Mouse (Mus musculus): ENCODE results near the gene Ccdc183. TPM values are rescaled to one million over a fixed set of nuclear protein-coding genes. Genes with fewer than 3 reads are reported as not detected.
A peak's percentile ranks its signal among the peaks of the same experiment; 100 is the strongest.

Gene Ccdc183
- polyA plus RNA-seq (2016; fragmentation: Nextera tagmentation; extraction: Ambion mirVana) = 0.17 and 0.18 TPM in 2 replicates

DNA sequence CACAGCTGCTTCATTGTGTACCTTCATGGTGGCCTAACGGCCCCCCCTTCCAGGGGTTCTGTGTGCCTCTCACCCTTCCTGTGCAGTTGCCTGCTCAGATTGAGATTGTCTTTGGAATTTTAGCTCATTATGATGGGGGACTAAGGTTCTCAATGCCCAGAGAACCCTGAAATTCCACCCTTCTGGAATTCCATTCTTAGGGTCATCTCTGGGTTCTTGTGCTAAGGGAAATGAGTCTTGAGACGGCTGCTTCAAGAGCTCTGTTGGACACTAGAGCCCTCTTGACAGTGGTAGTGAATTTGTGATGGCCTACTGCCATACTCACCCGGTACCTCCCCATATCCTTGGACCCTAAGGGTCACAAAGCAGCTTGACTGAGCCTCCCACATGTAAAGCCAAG is at the start of gene Ccdc183:
TSS of gene Ccdc183 (minus strand) at position 101 of the 400 bp plus-strand sequence.
- Histone ChIP-seq H3K9me3 (no peaks in the 10 kb centered on the region), H3K4me1 (replicated peaks) (peaks cover 20% of the 10 kb centered on the region), H3K36me3 (no peaks in the 10 kb centered on the region), H3K4me3 (peak within 1 kb of the TSS; percentile 18; the same call in 1 of the 2 replicates), H3K27ac (no peak within 1 kb of the TSS), H3K27me3 (ENCODE audit: insufficient read depth, poor library complexity, severe bottlenecking) (peaks cover 76% of the 10 kb centered on the region)
- DNase-seq (ENCODE audit: low spot score) = no peak
- 84% methylated on average over 3 of the region's 3 CpGs for WGBS

DNA sequence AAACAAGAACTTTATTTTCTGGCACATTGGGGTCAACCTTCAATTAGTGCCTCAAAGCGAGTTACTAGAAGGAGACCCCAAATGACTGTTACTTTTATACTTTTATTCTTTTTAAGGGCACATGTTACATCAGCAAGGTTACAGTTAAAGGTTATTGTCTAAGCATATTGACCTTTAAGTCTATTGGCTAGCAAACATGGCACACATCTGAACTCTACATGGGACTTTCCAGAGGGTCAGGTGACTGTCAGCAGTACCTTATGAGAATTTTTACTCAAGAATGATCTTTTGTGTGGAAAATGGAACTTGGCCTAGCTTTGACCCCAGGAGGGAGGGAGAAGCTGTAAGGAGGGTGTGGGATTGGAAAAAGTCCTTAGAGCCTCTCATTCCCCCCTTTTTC is 49.0 kb upstream of the Ccdc183 start:
- H3K36me3 ChIP-seq = no peaks in the 10 kb centered on the region
- 77% methylated on average over 1 of the region's 1 CpGs for whole genome bisulfite sequencing
- no peak overlapping the region for H3K27ac ChIP-seq
- H3K9me3 ChIP-seq = no peaks in the 10 kb centered on the region
- H3K4me1 ChIP-seq (replicated peaks) = no peaks in the 10 kb centered on the region
- DNase-seq (ENCODE audit: low spot score) = no peak
- H3K4me3 ChIP-seq = no peak overlapping the region
- no peaks in the 10 kb centered on the region for H3K27me3 ChIP-seq (ENCODE audit: insufficient read depth, poor library complexity, severe bottlenecking)

GRCm38 (mm10) chr2:25664125-25664524 is 46.6 kb upstream of the Ccdc183 start:
- WGBS = 81% methylated on average over 5 of the region's 5 CpGs
- H3K4me3 ChIP-seq = no peak overlapping the region
- no peaks in the 10 kb centered on the region for H3K9me3 ChIP-seq
- no peak overlapping the region for H3K27ac ChIP-seq
- no peak for DNase-seq (ENCODE audit: low spot score)
- no peaks in the 10 kb centered on the region for H3K4me1 ChIP-seq (replicated peaks)
- H3K27me3 ChIP-seq (ENCODE audit: insufficient read depth, poor library complexity, severe bottlenecking) = no peaks in the 10 kb centered on the region
- no peaks in the 10 kb centered on the region for H3K36me3 ChIP-seq

- Histone ChIP-seq H3K27me3 (ENCODE audit: insufficient read depth, poor library complexity, severe bottlenecking) (no peaks in the 10 kb centered on the region), H3K4me3 (no peak overlapping the region), H3K36me3 (no peaks in the 10 kb centered on the region), H3K4me1 (replicated peaks) (no peaks in the 10 kb centered on the region), H3K27ac (no peak overlapping the region), H3K9me3 (no peaks in the 10 kb centered on the region)
- 82% methylated on average over 1 of the region's 1 CpGs for WGBS
- peak; percentile 57 for DNase-seq (ENCODE audit: low spot score)
Measured at GRCm38 (mm10) chr2:25663511-25663910, 46.0 kb upstream of the Ccdc183 start.

DNA sequence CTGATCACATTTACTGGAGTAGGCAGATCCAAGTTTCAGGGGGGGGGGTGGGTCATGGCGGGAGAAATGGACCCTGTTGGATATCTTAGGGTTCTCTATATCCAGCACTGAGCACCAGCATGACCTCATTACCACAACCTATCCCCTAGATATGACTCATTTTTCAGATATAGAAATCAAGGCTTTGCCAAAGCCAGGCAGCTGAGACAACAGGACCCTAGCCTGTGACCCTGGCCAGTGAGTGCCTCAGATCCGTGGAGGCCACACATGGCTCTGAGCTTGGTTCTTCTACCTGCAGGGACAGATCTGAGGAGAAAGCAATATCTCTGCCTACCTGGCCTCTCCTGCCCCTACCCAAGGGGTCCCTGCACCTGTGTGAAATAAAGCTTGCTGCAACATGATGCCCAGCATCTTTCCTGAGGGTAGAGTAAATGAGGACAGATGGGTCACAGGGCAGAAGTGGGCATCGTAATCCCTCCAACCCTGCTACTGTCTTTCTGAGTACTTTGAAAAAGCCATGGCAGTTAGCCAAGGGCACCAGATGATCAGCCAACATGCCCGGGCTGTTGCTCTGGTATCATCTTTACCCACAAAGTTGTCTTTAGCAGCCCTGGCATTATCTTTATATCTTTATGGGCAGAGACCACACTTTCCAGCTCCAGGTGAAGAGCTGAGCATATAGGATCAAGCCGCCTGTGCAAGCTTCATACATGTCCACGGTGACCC is 43.9 kb upstream of the Ccdc183 start:
- Histone ChIP-seq H3K36me3 (no peaks in the 10 kb centered on the region), H3K9me3 (no peaks in the 10 kb centered on the region), H3K4me3 (no peak overlapping the region), H3K4me1 (replicated peaks) (no peaks in the 10 kb centered on the region), H3K27ac (no peak overlapping the region), H3K27me3 (ENCODE audit: insufficient read depth, poor library complexity, severe bottlenecking) (no peaks in the 10 kb centered on the region)
- no peak for DNase-seq (ENCODE audit: low spot score)
- WGBS = 88% methylated on average over 6 of the region's 6 CpGs

- no peaks in the 10 kb centered on the region for H3K27me3 ChIP-seq (ENCODE audit: insufficient read depth, poor library complexity, severe bottlenecking)
- WGBS = 92% methylated on average over 8 of the region's 8 CpGs
- H3K4me1 ChIP-seq (replicated peaks) = no peaks in the 10 kb centered on the region
- DNase-seq (ENCODE audit: low spot score) = no peak
- no peaks in the 10 kb centered on the region for H3K9me3 ChIP-seq
- H3K36me3 ChIP-seq = no peaks in the 10 kb centered on the region
- H3K27ac ChIP-seq = no peak overlapping the region
- H3K4me3 ChIP-seq = no peak overlapping the region
Measured at GRCm38 (mm10) chr2:25660279-25660678, 42.8 kb upstream of the Ccdc183 start.

DNA sequence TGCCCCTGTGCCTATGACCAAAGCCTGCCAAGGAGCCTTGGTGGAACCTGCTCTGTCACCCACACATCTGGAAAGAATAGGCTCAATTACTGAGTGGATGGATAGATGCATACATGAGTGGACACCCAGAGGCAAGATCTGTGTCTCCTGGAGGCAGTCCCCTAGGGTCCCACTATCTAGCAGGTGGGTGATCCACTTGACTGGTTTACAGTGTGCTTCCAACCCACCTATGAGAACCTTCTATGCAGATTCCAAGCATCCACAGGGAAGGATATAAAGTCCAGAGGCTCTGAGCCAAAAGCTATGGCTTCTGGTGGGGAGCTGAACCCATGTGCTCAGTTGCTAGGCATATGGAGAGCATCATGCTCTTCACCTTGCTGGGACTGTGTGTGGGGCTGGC is 40.2 kb upstream of the Ccdc183 start, which contains the start of gene Lcn5:
TSS of gene Lcn5 (plus strand) at position 301 of the 400 bp plus-strand sequence.
- Histone ChIP-seq H3K9me3 (no peaks in the 10 kb centered on the region), H3K27ac (no peak within 1 kb of the TSS), H3K27me3 (ENCODE audit: insufficient read depth, poor library complexity, severe bottlenecking) (no peaks in the 10 kb centered on the region), H3K36me3 (no peaks in the 10 kb centered on the region), H3K4me1 (replicated peaks) (no peaks in the 10 kb centered on the region), H3K4me3 (no peak within 1 kb of the TSS)
- DNase-seq (ENCODE audit: low spot score) = no peak

GRCm38 (mm10) chr2:25657246-25657645 is 39.8 kb upstream of the Ccdc183 start:
- Histone ChIP-seq H3K27ac (no peak overlapping the region), H3K27me3 (ENCODE audit: insufficient read depth, poor library complexity, severe bottlenecking) (no peaks in the 10 kb centered on the region), H3K4me3 (no peak overlapping the region), H3K36me3 (no peaks in the 10 kb centered on the region), H3K9me3 (no peaks in the 10 kb centered on the region), H3K4me1 (replicated peaks) (no peaks in the 10 kb centered on the region)
- DNase-seq (ENCODE audit: low spot score) = no peak
- 86% methylated on average over 4 of the region's 4 CpGs for WGBS

- no peak for DNase-seq (ENCODE audit: low spot score)
- H3K4me1 ChIP-seq (replicated peaks) = no peaks in the 10 kb centered on the region
- H3K27me3 ChIP-seq (ENCODE audit: insufficient read depth, poor library complexity, severe bottlenecking) = no peaks in the 10 kb centered on the region
- H3K4me3 ChIP-seq = no peak overlapping the region
- 89% methylated on average over 4 of the region's 4 CpGs for WGBS
- no peak overlapping the region for H3K27ac ChIP-seq
- H3K9me3 ChIP-seq = no peaks in the 10 kb centered on the region
- no peaks in the 10 kb centered on the region for H3K36me3 ChIP-seq
Measured at GRCm38 (mm10) chr2:25656691-25657090, 39.2 kb upstream of the Ccdc183 start.

- Histone ChIP-seq H3K4me3 (no peak overlapping the region), H3K36me3 (no peaks in the 10 kb centered on the region), H3K4me1 (replicated peaks) (no peaks in the 10 kb centered on the region), H3K27ac (no peak overlapping the region), H3K27me3 (ENCODE audit: insufficient read depth, poor library complexity, severe bottlenecking) (no peaks in the 10 kb centered on the region), H3K9me3 (no peaks in the 10 kb centered on the region)
- 67% methylated on average over 1 of the region's 1 CpGs for WGBS
- no peak for DNase-seq (ENCODE audit: low spot score)
Measured at GRCm38 (mm10) chr2:25654502-25654901, 37.0 kb upstream of the Ccdc183 start.

DNA sequence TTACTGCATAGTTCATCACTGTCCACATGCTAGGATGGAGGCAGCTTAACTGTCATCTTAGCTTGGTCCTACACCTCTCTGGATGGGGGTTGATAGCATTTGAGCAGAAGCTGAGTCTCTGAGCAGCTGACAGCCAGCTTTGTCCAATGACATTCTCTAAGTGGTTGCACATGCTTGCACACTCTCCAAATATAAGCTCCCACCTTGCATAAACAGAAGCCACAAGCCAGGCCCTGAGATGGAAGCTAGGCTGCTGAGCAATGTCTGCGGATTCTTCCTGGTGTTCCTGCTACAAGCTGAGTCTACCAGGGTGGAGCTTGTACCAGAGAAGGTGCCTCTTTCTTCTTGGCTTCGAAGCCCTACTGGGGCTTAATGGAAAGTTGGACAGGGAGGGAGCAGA is 35.4 kb upstream of the Ccdc183 start, which contains the start of gene Lcn8:
TSS of gene Lcn8 (plus strand) at position 219 of the 400 bp plus-strand sequence.
- Histone ChIP-seq H3K27me3 (ENCODE audit: insufficient read depth, poor library complexity, severe bottlenecking) (no peaks in the 10 kb centered on the region), H3K9me3 (no peaks in the 10 kb centered on the region), H3K4me3 (no peak within 1 kb of the TSS), H3K36me3 (no peaks in the 10 kb centered on the region), H3K4me1 (replicated peaks) (no peaks in the 10 kb centered on the region), H3K27ac (no peak within 1 kb of the TSS)
- 77% methylated on average over 2 of the region's 2 CpGs for WGBS
- no peak for DNase-seq (ENCODE audit: low spot score)

- peak; percentile 54 for DNase-seq (ENCODE audit: low spot score)
- no peak overlapping the region for H3K27ac ChIP-seq
- WGBS = 22% methylated on average over 6 of the region's 6 CpGs
- H3K4me3 ChIP-seq = no peak overlapping the region
- H3K27me3 ChIP-seq (ENCODE audit: insufficient read depth, poor library complexity, severe bottlenecking) = no peaks in the 10 kb centered on the region
- no peaks in the 10 kb centered on the region for H3K4me1 ChIP-seq (replicated peaks)
- no peaks in the 10 kb centered on the region for H3K36me3 ChIP-seq
- H3K9me3 ChIP-seq = no peaks in the 10 kb centered on the region
Measured at GRCm38 (mm10) chr2:25639890-25640289, 22.4 kb upstream of the Ccdc183 start.

DNA sequence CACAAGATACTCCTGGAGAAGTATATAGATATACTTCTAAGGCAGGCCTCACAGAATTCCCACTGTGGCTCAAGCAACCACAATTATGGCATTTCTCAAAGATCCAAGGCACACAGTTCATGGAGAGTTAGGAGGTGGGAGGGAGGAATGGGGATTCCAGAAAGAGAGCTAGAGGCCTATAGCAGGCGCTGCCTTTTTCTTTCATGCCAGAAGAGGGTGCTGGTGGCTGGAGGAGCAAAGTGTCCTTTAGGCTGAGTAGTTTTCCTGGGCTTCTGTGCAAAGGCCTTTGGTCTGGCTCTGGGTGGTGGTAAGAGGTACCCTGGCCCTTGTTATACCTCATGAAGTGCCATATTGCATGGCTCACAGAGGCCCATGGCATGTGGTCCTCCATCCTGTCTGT is 16.6 kb upstream of the Ccdc183 start:
- WGBS = 45% methylated on average over 1 of the region's 1 CpGs
- Histone ChIP-seq H3K4me1 (replicated peaks) (no peaks in the 10 kb centered on the region), H3K4me3 (no peak overlapping the region), H3K27me3 (ENCODE audit: insufficient read depth, poor library complexity, severe bottlenecking) (no peaks in the 10 kb centered on the region), H3K27ac (no peak overlapping the region), H3K36me3 (no peaks in the 10 kb centered on the region), H3K9me3 (no peaks in the 10 kb centered on the region)
- DNase-seq (ENCODE audit: low spot score) = no peak

Data from hindbrain, embryonic 10.5 days (tissue).